Mouse (Mus musculus) 416B (cell line): ENCODE measurements at regions not wholly inside any gene's neighbourhood (a gene's known extent, or its start where the extent isn't known, plus 50 kb on each side); places are given as distances from the start of the nearest gene placed in this dataset.

Experiments
- DNase-seq: peaks from one replicate; pipeline ENCODE4 v3.0.0; 2011; ENCODE audit warnings: low read depth

DNA sequence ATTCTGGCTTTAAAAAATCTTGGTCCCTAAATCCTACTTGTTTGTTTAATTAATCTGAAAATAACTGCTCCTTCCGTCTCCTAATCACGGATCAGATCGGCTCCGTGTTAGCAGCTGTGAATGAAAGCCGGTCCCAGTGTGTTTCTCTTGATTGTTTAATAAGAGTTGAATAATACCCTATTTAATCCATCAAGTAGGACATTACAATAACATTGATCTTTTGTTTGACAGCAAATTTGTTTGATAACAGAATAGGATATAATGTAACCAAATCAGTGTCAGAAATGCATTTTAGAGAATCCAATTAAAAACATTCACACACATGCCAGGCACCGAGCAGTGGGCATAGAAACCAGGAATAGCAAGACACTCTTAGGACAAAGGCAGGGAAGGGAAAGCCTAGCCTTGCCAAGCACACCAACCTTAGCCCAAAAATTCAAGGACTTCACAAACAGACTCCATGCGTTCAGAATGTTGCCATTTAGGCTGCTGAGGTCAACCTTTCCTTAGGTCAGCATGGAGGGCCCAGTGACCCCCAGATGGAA, 332.5 kb upstream of the Meis1 start:
- no peak for DNase-seq

GRCm38 (mm10) chr11:19353706-19354105, 334.9 kb upstream of the Meis1 start:
- DNase-seq = no peak

DNA sequence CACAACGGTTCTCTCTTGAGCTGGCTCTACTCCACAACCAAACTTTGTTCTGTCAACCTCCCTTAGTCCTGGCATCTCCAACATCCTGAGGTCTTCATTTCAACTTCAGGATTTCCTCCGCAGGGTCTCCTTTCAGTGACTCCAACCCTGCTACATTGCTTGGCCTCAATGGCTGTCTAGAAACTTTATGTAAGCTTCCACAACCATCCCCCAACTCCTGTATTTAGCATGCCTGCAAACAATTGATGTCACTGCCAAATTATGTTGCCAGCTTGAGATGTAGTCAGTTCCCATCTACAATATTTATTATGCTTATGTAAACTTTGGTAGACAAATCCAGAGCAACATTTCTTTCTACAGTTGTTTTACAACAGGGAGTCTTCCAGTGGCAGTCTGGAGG, 336.4 kb upstream of the Meis1 start:
- no peak for DNase-seq

GRCm38 (mm10) chr11:19356151-19356550, 337.4 kb upstream of the Meis1 start:
- DNase-seq = no peak

DNA sequence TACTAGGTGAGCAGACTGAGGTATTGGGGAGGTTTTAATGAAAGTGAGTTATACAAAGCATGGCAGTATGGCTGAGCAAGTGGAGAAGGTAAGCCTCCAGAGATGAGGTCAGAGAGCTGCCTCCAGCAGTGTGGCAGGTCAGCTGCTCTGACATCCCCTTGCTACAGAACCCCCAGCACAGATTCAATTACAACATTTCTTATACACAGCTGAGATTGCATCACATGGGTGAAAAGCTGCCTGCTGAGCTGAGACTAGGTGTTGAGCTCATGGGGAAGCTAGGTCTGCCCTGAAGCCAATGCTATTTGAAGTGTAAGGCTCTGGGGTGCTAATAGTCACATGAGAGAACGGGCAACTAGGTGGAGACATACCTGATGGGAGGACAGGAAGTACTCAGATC, 350.4 kb upstream of the Meis1 start:
- no peak for DNase-seq

DNA sequence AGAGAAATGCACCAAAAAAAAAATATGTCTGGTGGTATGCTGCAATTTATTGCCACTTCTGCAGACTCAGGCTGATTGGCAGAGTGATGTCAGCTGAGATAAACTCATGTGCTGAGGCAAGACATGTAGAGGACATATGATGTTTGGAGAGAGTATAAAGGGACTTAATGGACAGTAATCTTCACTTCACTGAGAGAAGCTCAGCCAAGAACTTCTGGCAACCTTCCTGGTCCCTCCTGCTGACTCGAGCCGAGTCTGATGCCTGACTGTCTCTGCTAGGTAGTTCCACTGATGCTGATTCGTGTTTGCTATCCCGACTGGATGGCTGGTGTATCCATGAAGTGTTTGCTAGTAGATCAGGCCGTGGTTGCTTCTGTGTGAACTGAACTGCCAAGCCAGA, 354.7 kb upstream of the Meis1 start:
- no peak for DNase-seq

DNA sequence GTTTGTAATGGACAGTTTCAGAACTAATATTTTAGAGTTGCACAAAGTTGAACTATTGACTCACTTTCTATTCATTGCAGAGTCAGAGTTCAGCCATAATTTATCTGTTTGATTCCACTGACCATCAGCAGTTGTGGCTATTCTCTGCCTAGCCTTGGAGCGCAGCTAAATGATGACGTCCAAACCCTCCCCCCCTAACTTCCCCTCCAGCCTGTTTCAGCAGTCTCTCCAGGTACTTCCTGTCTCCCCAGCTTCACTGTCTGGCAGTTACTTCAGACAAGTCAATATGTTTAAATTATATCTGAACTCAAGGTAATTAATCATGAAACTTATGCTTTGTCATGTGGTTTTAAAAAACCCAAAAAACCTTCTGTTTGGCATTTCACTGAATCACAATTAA, 362.1 kb upstream of the Meis1 start:
- no peak for DNase-seq

- DNase-seq = no peak
Observed at GRCm38 (mm10) chr11:19389136-19389535, 370.4 kb upstream of the Meis1 start.

DNA sequence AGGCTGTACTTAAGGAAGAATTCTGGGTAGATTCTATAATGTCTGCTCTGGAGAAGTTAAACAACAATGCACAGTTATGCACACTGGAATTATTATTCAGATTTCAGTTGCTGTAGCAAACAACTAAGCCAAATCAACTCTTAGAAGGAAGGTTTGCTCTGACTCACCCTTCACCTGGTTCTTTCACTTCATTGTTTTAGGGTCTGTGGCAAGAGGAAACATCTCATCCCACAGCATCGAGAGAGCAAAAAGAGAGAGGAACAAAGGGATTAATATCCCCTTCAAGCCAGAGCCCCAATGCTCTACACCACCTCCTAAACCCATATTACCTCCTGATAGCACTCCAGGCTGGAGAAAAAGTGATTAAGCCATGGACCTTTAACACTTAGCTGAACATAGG, 373.4 kb upstream of the Meis1 start:
- DNase-seq = no peak

- DNase-seq = no peak
Observed at GRCm38 (mm10) chr11:19394372-19394771, 375.6 kb upstream of the Meis1 start.

- no peak for DNase-seq
Observed at GRCm38 (mm10) chr11:19400396-19400795, 381.6 kb upstream of the Meis1 start.

GRCm38 (mm10) chr11:19420143-19420542, 401.4 kb upstream of the Meis1 start:
- DNase-seq = peak; percentile 3

GRCm38 (mm10) chr11:19423268-19423667, 404.5 kb upstream of the Meis1 start:
- no peak for DNase-seq

DNA sequence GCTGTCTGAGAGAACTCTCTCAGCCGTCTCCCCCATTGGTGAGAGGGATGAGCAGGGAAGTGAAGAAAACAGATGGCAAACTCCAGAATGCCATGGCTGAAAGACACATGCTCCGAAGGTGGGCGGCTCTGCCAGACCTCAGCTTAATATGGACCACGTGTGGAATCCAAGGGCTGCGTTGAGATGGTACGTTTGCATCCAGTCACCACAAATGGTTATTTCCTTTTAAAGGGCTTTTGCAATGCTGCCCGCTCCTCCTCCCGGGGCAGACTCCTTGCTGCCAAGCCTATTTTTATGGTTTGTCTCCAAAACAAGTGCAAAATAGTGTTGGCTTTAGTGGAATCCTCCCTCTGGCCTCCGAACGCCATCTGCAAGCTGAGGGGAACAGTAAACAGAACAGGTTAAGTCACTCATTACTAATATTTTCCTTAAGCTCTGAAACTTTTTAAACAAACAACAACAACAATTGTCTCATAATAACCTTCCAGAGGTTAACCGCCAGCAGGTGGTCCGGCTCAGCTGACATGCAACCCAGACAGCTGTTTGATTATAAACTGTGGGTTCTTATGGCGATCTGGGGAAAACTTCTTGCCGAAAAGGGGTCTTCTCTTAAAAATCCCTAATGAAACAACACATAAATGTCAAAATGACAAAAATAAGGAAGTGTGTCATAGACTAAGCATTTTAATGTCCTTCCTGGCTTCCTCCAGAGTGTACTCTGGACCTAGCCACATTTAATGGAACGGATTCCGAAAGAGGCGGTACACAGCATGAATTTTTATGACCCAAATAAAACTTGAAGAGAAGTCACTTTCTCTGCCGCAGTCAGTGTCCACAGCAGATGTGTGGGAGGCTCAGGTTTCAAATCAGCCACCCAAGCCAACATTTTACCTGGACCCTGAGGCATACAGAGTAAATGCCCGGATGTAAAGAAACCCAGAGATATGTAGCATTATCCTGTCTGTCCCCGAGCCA, 405.3 kb upstream of the Meis1 start:
- no peak for DNase-seq

DNA sequence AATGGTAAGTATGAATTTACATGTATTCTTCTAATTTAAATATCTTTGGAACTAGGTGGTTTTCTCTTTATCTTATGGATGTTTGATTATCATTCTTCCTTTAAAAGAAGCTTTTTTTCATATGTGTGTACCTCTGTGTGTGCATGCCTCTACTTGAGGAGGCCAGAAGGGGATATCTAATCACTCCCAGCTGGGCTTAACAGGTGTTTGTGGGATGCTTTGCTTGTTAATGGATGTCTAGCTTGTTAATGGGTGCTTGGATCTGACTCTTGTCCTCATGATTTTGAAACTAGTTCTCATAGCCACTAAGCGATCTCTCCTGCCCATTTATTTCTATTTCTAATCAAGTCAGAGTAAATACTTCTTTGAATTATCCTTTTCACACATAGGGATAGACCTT, 408.8 kb upstream of the Meis1 start:
- DNase-seq = no peak

GRCm38 (mm10) chr11:19433680-19434619, 415.2 kb upstream of the Meis1 start:
- DNase-seq = no peak

GRCm38 (mm10) chr11:19438385-19438784, 419.6 kb upstream of the Meis1 start:
- DNase-seq = no peak

GRCm38 (mm10) chr11:19441936-19442335, 423.2 kb upstream of the Meis1 start:
- no peak for DNase-seq

DNA sequence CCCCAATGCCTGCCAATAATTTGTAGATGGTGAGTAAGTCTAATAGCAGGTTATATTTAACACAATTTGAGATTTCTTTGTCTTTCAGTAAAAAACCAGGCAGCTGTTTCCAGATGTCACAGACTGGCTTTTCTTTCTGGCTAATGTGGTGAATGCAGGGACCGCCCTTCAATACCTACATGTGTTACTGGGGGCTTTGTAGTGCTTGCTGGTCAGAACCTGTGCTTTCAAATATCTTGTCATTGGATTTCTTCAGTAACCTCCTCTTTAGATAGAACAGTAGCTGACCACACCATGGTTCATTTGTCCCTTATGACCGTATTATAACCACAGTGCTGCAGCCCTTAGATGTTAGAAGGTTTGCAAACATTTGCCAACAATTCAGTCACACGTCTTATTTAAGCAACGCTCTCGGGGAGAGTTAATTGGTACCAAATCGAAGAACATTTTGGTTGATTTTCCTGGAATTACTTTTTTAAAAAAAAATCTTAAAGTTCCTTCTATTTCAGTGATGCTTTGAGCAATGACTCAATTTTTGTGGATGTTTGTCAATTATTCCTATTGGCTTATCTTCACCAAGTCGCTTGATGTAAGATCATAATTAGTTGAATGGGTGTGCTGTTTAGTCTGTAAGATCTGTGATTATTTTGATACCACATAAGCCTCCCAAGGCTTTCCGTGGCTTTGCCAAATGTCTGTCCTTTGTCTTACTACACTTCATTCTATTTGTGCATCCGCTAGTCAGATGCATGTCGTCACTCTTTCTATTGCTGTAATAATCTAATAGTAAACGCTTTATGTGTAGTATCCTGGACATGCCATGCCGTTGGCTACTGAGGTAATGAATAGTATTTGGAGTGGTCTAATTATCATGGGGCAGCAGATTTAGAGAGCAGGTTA, 436.9 kb upstream of the Meis1 start:
- no peak for DNase-seq

GRCm38 (mm10) chr11:19456577-19456976, 437.8 kb upstream of the Meis1 start:
- no peak for DNase-seq

- no peak for DNase-seq
Observed at GRCm38 (mm10) chr11:19463730-19464358, 445.1 kb upstream of the Meis1 start.
